Mouse (Mus musculus) lung, postnatal 0 days (tissue): ENCODE measurements around the gene Map1lc3a.

Experiments
- CTCF ChIP-seq: IDR thresholded peaks from 2 replicates; pipeline ENCODE4 v1.5.1; 2016; ENCODE audit warnings: antibody characterized with exemption, mild to moderate bottlenecking
- EP300 ChIP-seq: IDR thresholded peaks from 2 replicates; pipeline ENCODE4 v1.6.1; 2016; ENCODE audit warnings: antibody characterized with exemption, mild to moderate bottlenecking, control low read depth

- TF ChIP-seq CTCF = no peak
- no peak for TF ChIP-seq EP300
Observed at GRCm38 (mm10) chr2:155249588-155249987, 26.5 kb upstream of the Map1lc3a start.
